Mouse (Mus musculus) bone marrow macrophage, adult 2 months (primary cell): Measurements from ENCODE around the gene Fermt1. TPM values are rescaled to one million over a fixed set of nuclear protein-coding genes. Genes with fewer than 3 reads are reported as not detected.

ENCODE experiments used
- H3K27ac ChIP-seq: 2 replicates; pipeline ENCODE4 v1.5.1; 2012; ENCODE audit warnings: low read depth, low read length; ENCODE audit not compliant: insufficient read depth
- H3K4me1 ChIP-seq: 2 replicates; pipeline ENCODE4 v1.6.1; 2012; ENCODE audit warnings: low read length; ENCODE audit not compliant: control insufficient read depth, insufficient read depth
- H3K4me3 ChIP-seq: 2 replicates; pipeline ENCODE4 v1.5.1; 2012; ENCODE audit warnings: mild to moderate bottlenecking, low read length, moderate library complexity; ENCODE audit not compliant: insufficient read depth
- CTCF ChIP-seq: IDR thresholded peaks from 2 replicates; pipeline ENCODE4 v1.5.1; 2012; ENCODE audit warnings: low read depth, mild to moderate bottlenecking, low read length, moderate library complexity
- POLR2A ChIP-seq: IDR thresholded peaks from 2 replicates; pipeline ENCODE4 v1.6.1; 2012; ENCODE audit warnings: mild to moderate bottlenecking, low read depth, low read length, borderline replicate concordance
- polyA plus RNA-seq: library from polyadenylated mRNA; stranded (reverse); fragments of >200 nt; gene quantifications from 2 replicates; pipeline ENCODE4 v1.2.4, GENCODE M21; 2012; ENCODE audit not compliant: missing spikeins, insufficient read depth, insufficient read length

Gene Fermt1
- polyA plus RNA-seq, 1 experiment, result not detected

- TF ChIP-seq CTCF, result no peak
- TF ChIP-seq POLR2A, result no peak
- Histone ChIP-seq H3K4me1 (no peaks in the 10 kb centered on the region), H3K4me3 (no peak overlapping the region), H3K27ac (no peak overlapping the region)
Measured at GRCm38 (mm10) chr2:132923290-132924085, 22.2 kb downstream of the Fermt1 start.

GRCm38 (mm10) chr2:132922076-132922873, 23.4 kb downstream of the Fermt1 start:
- H3K4me1 ChIP-seq, result no peaks in the 10 kb centered on the region
- H3K4me3 ChIP-seq, result no peak overlapping the region
- TF ChIP-seq CTCF (no peak), POLR2A (no peak)
- no peak overlapping the region for H3K27ac ChIP-seq

- TF ChIP-seq CTCF (no peak), POLR2A (no peak)
Measured at GRCm38 (mm10) chr2:132914785-132915184, 30.9 kb downstream of the Fermt1 start.

GRCm38 (mm10) chr2:132906763-132907162, 38.9 kb downstream of the Fermt1 start:
- TF ChIP-seq CTCF, result no peak
- no peak for TF ChIP-seq POLR2A
- H3K4me1 ChIP-seq, result no peaks in the 10 kb centered on the region
- no peak overlapping the region for H3K4me3 ChIP-seq
- H3K27ac ChIP-seq, result no peak overlapping the region

More at GRCm38 (mm10) chr2:132914785-132915184, 30.9 kb downstream of the Fermt1 start:
- Histone ChIP-seq H3K4me1 (no peaks in the 10 kb centered on the region), H3K4me3 (no peak overlapping the region), H3K27ac (no peak overlapping the region)

GRCm38 (mm10) chr2:132904961-132905360, 40.7 kb downstream of the Fermt1 start:
- no peak for TF ChIP-seq POLR2A
- no peak for TF ChIP-seq CTCF
- no peak overlapping the region for H3K27ac ChIP-seq
- H3K4me3 ChIP-seq, result no peak overlapping the region
- H3K4me1 ChIP-seq, result no peaks in the 10 kb centered on the region

GRCm38 (mm10) chr2:132903498-132903897, 42.2 kb downstream of the Fermt1 start:
- Histone ChIP-seq H3K4me3 (no peak overlapping the region), H3K27ac (no peak overlapping the region), H3K4me1 (no peaks in the 10 kb centered on the region)
- TF ChIP-seq POLR2A, result no peak
- no peak for TF ChIP-seq CTCF

GRCm38 (mm10) chr2:132902056-132902455, 43.6 kb downstream of the Fermt1 start:
- TF ChIP-seq CTCF (no peak), POLR2A (no peak)
- no peak overlapping the region for H3K4me3 ChIP-seq
- no peaks in the 10 kb centered on the region for H3K4me1 ChIP-seq
- H3K27ac ChIP-seq, result no peak overlapping the region

GRCm38 (mm10) chr2:132901636-132902035, 44.1 kb downstream of the Fermt1 start:
- Histone ChIP-seq H3K27ac (no peak overlapping the region), H3K4me3 (no peak overlapping the region), H3K4me1 (no peaks in the 10 kb centered on the region)
- no peak for TF ChIP-seq CTCF
- no peak for TF ChIP-seq POLR2A

- Histone ChIP-seq H3K4me1 (no peaks in the 10 kb centered on the region), H3K4me3 (no peak overlapping the region), H3K27ac (no peak overlapping the region)
- TF ChIP-seq POLR2A (no peak), CTCF (no peak)
Measured at GRCm38 (mm10) chr2:132900596-132900995, 45.1 kb downstream of the Fermt1 start.

GRCm38 (mm10) chr2:132898211-132898610, 47.5 kb downstream of the Fermt1 start:
- TF ChIP-seq CTCF (no peak), POLR2A (no peak)
- H3K27ac ChIP-seq, result no peak overlapping the region
- H3K4me1 ChIP-seq, result no peaks in the 10 kb centered on the region

More at GRCm38 (mm10) chr2:132898211-132898610, 47.5 kb downstream of the Fermt1 start:
- no peak overlapping the region for H3K4me3 ChIP-seq
